Mouse (Mus musculus) stomach, postnatal 0 days (tissue): ENCODE data around the gene Lrrc3c. TPM values are rescaled to one million over a fixed set of nuclear protein-coding genes. Genes with fewer than 3 reads are reported as not detected.
"Not testable (repeated sequence)": the region's sequence is repeated elsewhere in the genome, so short reads cannot be mapped to it uniquely, and the experiment has no call there.

Experiments
- ATAC-seq: fragments of 200-750 bp; cut with Nextera tagmentation; 2 replicates; pipeline ENCODE4 v1.8.0; 2017; ENCODE audit not compliant: low FRiP score, low TSS enrichment
- DNase-seq: peaks from one replicate; pipeline ENCODE4 v3.0.0-alpha.2; 2016; ENCODE audit warnings: low spot score
- H3K27ac ChIP-seq: fragments of 300-500 bp; sonication (generic); replicated peaks from 2 replicates; pipeline ENCODE4 v1.5.1; 2014; ENCODE audit warnings: mild to moderate bottlenecking, control low read depth
- H3K27me3 ChIP-seq: fragments of 300-500 bp; sonication (generic); 2 replicates; pipeline ENCODE4 v1.6.1; 2014; ENCODE audit warnings: low read length; ENCODE audit not compliant: control insufficient read depth, insufficient read depth
- H3K36me3 ChIP-seq: fragments of 300-500 bp; sonication (generic); 2 replicates; pipeline ENCODE4 v1.6.1; 2014; ENCODE audit warnings: low read length, mixed read lengths; ENCODE audit not compliant: control insufficient read depth, insufficient read depth
- H3K4me1 ChIP-seq: fragments of 300-500 bp; sonication (generic); replicated peaks from 2 replicates; pipeline ENCODE4 v1.6.1; 2014; ENCODE audit warnings: antibody characterized with exemption; ENCODE audit not compliant: control insufficient read depth, insufficient read depth
- H3K4me2 ChIP-seq: fragments of 300-500 bp; sonication (generic); replicated peaks from 2 replicates; pipeline ENCODE4 v1.6.1; 2014; ENCODE audit warnings: low read depth, mild to moderate bottlenecking, control low read depth, moderate library complexity
- H3K4me3 ChIP-seq: fragments of 300-500 bp; sonication (generic); 2 replicates; pipeline ENCODE4 v1.5.1; 2014; ENCODE audit warnings: low read depth, low read length, control low read depth
- H3K9ac ChIP-seq: fragments of 300-500 bp; sonication (generic); 2 replicates; pipeline ENCODE4 v1.6.1; 2014; ENCODE audit warnings: mild to moderate bottlenecking, low read length, control low read depth, mixed read lengths
- H3K9me3 ChIP-seq: fragments of 300-500 bp; sonication (generic); 2 replicates; pipeline ENCODE4 v1.6.1; 2016; ENCODE audit warnings: low read length; ENCODE audit not compliant: control insufficient read depth
- CTCF ChIP-seq: IDR thresholded peaks from 2 replicates; pipeline ENCODE4 v1.5.1; 2016; ENCODE audit warnings: antibody characterized with exemption, low read depth, mild to moderate bottlenecking, moderate library complexity
- EP300 ChIP-seq: optimal IDR thresholded peaks from 2 replicates; pipeline ENCODE3; 2016; ENCODE audit warnings: antibody characterized with exemption
- WGBS: fragments of 180-500 bp; shearing (Covaris S2); extraction: QIAGEN DNeasy Blood & Tissue Kit; methylation state at CpG from one replicate; pipeline ENCODE4 v1.1.7; 2014; 5-methylcytosine and 5-hydroxymethylcytosine counted together
- polyA plus RNA-seq: library from polyadenylated mRNA; unstranded; fragments of >200 nt; fragmentation: Nextera tagmentation; extraction: Ambion mirVana; gene quantifications from 2 replicates; pipeline ENCODE4 v1.2.1, GENCODE M21; 2015

The Lrrc3c gene
- polyA plus RNA-seq, 1 experiment from 2014 or later, result not detected

- ATAC-seq (no peak), DNase-seq (no peak)
- no peaks in the 10 kb centered on the region for H3K9me3 ChIP-seq
- no peak overlapping the region for H3K9ac ChIP-seq
- H3K27ac ChIP-seq, result no peak overlapping the region
- H3K4me3 ChIP-seq, result no peak overlapping the region
- H3K27me3 ChIP-seq, result no peaks in the 10 kb centered on the region; the same call in 1 of the 2 replicates
- no peak overlapping the region for H3K4me2 ChIP-seq
- TF ChIP-seq CTCF, result peak; percentile 45
- no peak for TF ChIP-seq EP300
- WGBS, result 94% methylated on average over 2 of the region's 2 CpGs
- H3K36me3 ChIP-seq, result no peaks in the 10 kb centered on the region
- H3K4me1 ChIP-seq, result peaks cover 5% of the 10 kb centered on the region; the same call in 1 of the 2 replicates
Measured at GRCm38 (mm10) chr11:98603953-98604352, 5.9 kb downstream of the Lrrc3c start.

- not testable (repeated sequence) for H3K27me3 ChIP-seq, H3K4me3 ChIP-seq, H3K36me3 ChIP-seq, DNase-seq, H3K4me1 ChIP-seq, ATAC-seq, H3K9ac ChIP-seq, H3K4me2 ChIP-seq, H3K9me3 ChIP-seq, H3K27ac ChIP-seq
- 55% methylated on average over 6 of the region's 6 CpGs for WGBS
Measured at GRCm38 (mm10) chr11:98604911-98605310, 6.8 kb downstream of the Lrrc3c start.

GRCm38 (mm10) chr11:98606763-98607162 is 8.7 kb downstream of the Lrrc3c start:
- Histone ChIP-seq H3K4me2 (no peak overlapping the region), H3K27me3 (no peaks in the 10 kb centered on the region), H3K4me1 (0 out of 2 replicates have a peak, but pooled peaks cover 3% of the 10 kb centered on the region), H3K36me3 (no peaks in the 10 kb centered on the region), H3K4me3 (no peak overlapping the region), H3K27ac (no peak overlapping the region), H3K9ac (no peak overlapping the region), H3K9me3 (no peaks in the 10 kb centered on the region)
- TF ChIP-seq EP300, result no peak
- peak; percentile 88 for TF ChIP-seq CTCF
- 10% methylated on average over 3 of the region's 3 CpGs for WGBS
- DNase-seq (no peak), ATAC-seq (no peak)

- no peak for DNase-seq
- H3K4me3 ChIP-seq, result no peak overlapping the region
Measured at GRCm38 (mm10) chr11:98620791-98621190, 22.7 kb downstream of the Lrrc3c start.

GRCm38 (mm10) chr11:98623981-98624380 is 25.9 kb downstream of the Lrrc3c start:
- 72% methylated on average over 6 of the region's 6 CpGs for WGBS
- H3K27me3 ChIP-seq, H3K9me3 ChIP-seq, H3K4me1 ChIP-seq, ATAC-seq, DNase-seq, H3K36me3 ChIP-seq, H3K4me3 ChIP-seq, H3K9ac ChIP-seq, H3K4me2 ChIP-seq, H3K27ac ChIP-seq: not testable (repeated sequence)

More at GRCm38 (mm10) chr11:98620791-98621190, 22.7 kb downstream of the Lrrc3c start:
- H3K9me3 ChIP-seq, result no peaks in the 10 kb centered on the region
- ATAC-seq, result no peak
- no peaks in the 10 kb centered on the region for H3K36me3 ChIP-seq
- no peaks in the 10 kb centered on the region for H3K27me3 ChIP-seq
- H3K27ac ChIP-seq, result no peak overlapping the region
- WGBS, result 91% methylated on average over 13 of the region's 13 CpGs
- no peaks in the 10 kb centered on the region for H3K4me1 ChIP-seq
- TF ChIP-seq EP300, result no peak
- TF ChIP-seq CTCF, result no peak
- no peak overlapping the region for H3K9ac ChIP-seq
- H3K4me2 ChIP-seq, result no peak overlapping the region

- H3K4me2 ChIP-seq, H3K27me3 ChIP-seq, DNase-seq, ATAC-seq, H3K36me3 ChIP-seq, H3K4me3 ChIP-seq, H3K27ac ChIP-seq, H3K9ac ChIP-seq, H3K4me1 ChIP-seq, H3K9me3 ChIP-seq: not testable (repeated sequence)
- 92% methylated on average over 2 of the region's 2 CpGs for WGBS
Measured at GRCm38 (mm10) chr11:98624381-98624780, 26.3 kb downstream of the Lrrc3c start.
